Mouse (Mus musculus) right cerebral cortex, adult 18-20 months (tissue): ENCODE measurements around the gene Gpc4.

Source experiments
- DNase-seq: peaks from one replicate; pipeline ENCODE4 v3.0.0; 2022; ENCODE audit warnings: mixed read lengths

Gene Gpc4

DNA sequence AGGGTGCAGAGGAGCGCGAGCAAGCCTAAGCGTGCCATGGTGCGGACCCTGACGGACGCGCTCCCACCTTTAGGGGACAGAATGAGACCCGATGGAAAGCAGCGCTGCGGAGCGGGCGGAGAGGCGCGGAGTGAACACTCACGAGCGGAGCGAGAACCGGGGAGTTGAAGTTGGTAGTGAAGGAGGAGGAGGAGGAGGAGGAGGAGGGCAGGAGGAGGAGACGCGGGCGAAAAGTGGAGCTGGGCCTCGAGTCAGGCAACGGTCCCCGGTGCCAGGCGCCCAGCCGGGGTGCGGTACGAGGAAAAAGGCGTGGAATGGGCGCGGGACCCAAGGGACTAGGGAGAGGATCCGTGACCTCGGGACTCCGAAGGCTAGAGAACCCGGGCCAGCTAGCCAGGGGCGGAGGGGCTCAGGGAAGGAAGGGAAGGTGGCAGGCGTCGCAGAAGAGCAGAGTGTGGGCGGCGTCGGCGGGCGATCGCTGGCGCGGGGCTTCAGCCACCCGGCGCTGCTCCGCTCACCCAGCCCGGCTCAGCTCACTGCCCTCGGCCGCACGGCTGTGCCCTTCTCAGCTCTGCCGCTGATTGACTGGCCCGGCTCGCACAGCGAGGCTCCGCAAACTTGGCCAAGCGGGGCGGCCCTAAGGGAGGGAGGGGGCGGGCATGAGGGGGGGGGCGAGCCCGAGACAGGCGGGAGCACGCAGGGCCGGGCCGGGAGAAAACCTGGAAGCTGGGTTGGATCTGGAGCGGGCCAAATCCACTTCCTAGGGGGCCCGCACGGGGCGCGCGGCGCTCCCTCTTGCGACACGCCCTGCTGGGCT, at the start of gene Gpc4:
Gene Gpc4 (minus strand): TSS at position 515 of the 817 bp plus-strand sequence.
- peak; percentile 43 for DNase-seq

DNA sequence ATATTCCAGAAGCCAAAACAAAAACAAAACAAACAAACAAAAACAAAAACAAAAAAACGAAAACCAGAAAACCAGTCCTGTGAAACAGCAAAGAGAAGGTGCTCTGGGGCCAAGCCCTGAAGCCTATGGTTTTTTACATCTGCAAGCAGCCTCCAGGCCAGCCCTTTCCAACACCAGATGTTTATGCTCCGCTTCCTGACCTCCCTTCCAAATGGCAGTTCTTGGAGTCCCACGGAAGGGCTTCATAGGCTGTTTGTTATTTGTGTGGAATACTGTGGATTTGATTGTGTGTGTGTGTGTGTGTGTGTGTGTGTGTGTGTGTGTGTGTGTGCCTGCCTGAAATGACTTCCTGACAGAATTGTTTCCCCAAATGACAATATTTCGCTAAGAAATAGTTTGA, 47.8 kb upstream of the Gpc4 start:
- DNase-seq = no peak

DNA sequence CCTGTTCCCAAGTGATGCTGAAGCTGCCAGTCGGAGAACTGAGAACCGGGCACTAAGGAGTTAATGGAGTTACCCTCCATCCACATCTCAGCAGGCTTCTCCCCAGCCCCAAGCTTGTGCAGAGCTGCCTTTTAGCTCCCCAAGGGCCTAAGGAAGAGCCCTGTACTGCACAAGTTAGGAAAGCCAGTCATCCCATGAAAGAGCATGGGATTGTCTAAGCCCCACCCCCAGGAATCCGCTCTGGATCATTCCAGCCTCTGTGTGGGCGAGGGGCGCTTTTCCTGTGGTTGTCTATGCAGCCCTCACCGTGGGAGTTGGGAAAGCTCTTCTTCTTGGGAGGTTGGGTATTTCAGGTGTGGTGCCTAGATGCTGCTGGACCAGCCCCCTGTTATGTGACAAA, 34.8 kb upstream of the Gpc4 start:
- no peak for DNase-seq

DNA sequence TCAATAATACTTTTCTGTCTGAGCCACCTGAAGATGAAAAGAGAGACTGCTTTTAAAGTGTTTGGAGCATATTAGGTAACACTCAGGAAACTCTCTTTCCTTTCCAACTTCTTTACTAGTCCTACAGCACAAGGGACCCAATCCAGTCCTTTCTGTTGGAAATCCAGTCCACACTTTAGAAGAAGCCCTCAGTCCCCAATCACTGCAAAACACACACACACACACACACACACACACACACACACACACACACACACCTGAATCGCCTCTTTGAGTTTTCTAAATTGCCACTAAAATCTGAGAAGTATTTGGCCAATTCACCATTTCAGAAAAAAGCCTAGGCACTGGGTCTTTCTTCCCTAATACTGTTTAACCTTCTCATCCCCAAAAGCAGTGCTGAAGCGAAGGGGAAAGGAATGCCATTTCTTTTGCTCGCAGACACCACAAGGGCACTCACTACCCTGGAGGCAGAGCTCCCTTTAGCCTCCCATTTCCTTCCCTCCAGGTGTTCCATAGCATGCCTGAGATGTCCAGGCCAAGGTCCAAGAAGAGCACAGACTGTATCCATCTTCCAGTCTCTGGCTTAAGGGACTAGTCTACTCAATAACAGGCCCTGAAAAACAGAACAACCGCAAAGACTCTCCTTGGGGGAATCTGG, 28.4 kb upstream of the Gpc4 start:
- no peak for DNase-seq

DNA sequence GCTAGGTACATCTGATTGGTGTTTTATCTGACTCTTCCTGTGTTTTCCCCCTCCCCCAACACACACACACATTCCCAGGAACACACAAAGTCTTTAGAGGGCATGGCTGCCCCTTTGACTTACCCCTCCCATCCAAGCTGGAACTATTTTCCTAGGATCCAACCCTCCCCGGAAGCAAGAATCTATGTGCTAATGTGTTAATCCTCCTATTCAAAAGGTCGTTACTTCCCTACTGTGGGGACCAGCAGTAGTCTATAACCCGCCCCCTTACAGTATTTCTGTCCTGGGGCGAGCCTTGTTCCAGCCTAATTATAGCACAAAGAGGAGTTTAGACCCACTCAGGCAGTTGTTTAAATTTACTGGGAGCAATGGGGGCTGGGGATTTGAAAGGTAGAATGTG, 24.0 kb upstream of the Gpc4 start:
- DNase-seq = no peak

DNA sequence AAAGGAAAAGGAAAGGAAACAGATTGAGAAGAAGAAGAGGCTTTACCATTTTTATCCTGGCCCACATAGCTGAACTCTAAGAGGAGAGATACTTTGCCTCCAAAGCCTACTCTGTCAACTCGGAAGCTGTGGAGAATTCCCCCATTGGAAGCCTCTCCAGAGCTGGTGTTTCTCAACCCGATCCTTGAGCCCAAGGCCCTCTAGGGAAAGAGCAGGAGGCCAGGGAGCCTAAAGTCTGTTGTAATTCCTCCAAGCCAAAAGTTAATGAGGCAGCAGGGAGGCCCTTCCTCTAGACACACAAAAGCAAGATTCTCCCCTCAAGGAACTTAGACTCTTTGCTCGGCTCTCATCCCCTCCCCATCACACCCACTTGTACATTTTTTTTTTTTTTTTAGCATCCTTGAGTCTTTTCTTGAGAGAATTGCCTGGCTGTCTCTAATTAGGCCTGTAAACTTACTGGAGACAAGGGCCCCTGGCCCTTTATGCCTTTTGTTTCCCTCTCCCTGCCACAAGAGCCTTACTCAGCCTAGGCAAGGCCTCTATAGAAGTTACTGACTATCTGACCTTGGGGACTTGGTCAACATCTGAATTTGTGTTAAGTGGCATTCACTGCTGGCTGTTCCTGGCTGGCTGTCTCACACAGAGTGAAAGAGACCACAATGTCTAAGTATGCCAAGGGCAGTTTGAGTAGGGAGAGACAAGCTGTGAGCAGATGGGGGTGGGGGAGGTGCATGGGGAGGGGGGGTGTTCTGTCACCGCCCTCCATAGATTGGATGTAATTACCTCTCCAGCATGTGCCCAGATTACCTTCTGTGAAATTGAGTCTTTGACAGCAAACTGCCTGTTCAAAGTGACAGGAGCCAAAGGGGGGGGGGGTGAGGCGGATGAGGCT, 18.7 kb upstream of the Gpc4 start:
- DNase-seq = no peak

DNA sequence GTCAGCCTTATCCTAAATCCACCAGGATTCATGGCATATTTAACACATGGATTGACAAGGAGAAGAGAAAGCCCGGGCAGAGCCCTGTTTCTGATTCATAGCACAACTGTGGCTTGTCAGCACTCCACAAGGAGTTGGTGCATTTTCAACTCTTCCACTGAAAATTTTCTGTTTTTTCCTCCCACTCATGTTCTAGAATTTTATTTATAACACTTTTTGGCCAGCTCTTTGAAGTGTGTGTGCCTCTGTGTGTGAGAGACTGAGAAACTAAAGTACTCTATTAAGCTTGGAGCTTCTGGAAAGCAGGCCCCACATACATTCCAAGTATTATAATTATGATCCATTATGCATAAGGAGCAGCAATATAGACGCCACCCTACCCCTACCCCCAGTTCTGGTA, 16.3 kb upstream of the Gpc4 start:
- peak; percentile 42 for DNase-seq

DNA sequence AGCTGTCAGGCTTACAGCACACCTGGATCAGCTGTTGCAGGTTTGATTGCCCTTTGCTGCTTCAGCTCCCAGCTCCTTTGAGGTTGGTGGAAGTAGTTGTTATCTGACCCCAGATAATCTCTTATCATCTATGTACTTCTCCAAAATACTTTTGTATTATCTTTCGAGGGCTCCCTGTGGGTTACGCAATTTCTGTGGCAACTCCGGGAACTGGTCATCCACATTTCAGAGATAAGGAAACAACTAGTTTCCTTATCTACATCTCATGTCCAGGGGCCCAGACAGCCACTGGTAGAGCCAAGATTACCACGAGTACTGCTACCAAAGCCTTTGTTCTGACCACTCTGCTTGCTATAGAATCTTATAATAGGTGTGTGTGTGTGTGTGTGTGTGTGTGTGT, 12.0 kb upstream of the Gpc4 start:
- DNase-seq = no peak

DNA sequence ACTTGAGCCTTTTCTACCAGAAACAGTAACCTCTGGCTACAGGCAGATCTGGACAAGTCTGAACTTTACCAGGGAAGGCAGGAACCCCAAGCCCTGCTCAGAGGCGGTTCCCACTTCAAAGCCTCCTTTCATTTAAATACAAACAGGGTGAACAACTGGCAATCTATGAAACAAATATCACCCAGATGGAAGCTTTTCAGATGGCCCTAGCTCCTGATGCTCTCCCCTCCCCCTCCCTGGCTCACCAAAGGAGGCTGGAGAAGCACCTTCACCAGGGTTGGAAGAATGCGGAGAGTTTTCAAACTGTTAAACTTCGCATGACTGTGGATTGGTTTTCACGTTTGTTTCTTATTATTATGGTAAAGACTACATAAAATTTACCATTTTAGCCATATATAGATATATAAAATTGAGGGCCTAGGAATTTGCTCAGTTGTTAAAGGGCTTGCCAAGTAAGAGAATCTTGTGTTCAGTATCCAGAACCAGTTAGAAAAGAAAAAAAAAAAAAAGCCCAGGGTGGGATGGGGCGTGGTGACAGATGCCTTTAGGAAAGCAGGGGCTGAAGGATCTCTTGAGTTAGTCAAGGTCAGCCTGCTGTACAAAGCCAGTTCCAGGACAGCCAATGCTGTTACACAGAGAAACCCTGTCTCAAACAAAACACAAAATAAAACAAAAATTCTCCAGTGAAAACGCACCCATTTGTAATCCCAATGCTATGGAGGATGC, 2.6 kb upstream of the Gpc4 start:
- no peak for DNase-seq

DNA sequence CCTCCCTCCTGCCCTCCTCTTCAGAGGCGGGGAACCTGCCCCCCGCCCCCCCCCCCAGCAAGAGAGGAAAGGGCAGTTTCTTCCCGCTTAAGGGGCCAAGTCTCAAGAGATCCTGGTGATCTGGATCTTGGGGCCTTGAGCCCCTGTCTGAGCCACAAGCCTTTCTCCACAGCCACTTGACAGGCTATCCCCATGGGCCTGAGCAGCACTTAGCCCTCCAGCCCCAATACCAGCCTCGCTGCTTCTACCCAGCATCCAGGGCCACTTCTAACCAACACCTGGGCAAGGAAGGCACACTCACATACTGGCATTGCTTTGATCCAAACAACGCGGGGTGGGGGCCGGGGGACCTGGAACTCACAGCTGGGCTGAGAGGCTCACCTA, 495 bp upstream of the Gpc4 start:
- no peak for DNase-seq

DNA sequence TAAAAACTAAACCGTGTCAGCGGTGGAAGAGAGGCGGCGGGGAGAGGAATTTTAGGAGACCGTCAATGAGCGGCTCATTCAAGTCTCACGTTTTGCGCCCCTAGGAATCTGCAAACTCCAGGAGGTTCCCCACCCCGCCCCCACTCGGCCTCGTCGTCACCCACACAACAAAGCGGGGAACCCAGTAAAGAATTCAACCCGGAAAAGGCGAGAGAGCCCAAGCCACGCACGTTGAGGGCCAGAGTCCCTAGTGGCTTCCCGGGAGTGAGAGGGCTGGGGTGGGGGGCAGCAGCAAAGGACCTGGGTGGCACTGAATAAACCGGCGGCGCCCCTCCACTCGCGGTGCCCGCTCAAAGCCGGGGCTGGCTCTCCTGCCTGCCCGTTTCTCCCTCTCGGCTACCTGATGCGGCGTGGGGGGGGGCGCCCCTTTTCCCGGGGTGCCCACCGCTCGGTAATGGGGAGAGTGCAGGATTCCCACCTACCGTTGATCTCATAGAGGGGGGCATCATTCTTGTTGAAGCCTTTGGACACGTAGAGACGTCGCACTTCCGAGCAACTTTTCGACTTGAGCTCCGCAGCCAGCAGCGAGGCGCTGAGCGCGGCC, 816 bp downstream of the Gpc4 start:
- no peak for DNase-seq

DNA sequence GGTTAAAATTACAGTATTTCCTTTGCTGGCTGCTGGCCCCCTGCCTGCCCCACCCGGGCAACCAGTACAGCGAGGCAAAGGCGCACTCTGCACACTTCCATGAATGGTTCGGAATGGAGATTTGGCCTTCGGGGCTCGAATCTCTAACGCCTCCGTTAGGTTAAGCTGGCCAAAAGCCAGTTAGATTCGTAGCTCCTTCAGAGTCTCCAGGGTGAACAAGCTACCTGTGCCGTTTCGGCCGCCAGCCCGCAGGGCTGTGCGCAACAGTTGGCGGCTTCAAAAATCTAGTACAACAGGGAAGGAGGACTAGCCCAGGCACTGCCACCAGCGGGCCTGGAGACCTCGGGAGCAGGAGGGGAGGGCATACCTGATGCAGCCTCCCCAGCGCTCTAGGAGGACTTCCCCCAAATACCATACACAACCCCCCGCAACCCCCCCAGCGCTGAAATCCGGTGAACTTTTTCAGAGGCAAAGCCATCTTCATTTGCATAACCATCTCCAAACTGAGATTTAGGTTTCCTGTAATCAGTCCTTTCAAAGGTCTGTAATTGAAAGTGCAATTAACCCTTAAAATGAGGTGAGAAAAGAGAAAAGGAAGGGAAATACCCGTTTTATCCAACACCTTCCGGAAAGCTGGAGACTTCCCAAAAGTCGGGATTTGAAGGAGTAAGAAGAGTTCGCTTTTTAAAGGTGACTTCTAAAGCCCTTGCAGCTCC, 1.5 kb downstream of the Gpc4 start:
- DNase-seq = no peak

DNA sequence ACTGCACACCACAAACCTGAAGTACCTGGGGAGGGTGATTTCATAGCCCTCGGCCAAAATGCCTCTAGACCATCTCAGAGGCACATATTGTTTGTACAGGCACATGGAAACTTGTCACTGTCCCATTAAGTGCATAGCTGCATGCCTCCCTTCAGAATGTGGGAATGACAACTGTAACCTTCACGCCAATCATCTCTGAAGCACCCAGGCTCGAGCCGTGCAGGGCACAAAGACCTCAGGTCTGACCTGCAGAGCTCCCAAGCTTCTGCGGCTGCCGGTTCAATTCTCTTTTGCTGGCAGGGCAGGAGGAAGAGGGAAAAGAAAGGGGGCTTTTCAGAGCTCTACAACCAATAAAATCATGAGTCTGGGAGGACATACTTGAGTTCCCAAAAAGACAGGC, 2.3 kb downstream of the Gpc4 start:
- no peak for DNase-seq

DNA sequence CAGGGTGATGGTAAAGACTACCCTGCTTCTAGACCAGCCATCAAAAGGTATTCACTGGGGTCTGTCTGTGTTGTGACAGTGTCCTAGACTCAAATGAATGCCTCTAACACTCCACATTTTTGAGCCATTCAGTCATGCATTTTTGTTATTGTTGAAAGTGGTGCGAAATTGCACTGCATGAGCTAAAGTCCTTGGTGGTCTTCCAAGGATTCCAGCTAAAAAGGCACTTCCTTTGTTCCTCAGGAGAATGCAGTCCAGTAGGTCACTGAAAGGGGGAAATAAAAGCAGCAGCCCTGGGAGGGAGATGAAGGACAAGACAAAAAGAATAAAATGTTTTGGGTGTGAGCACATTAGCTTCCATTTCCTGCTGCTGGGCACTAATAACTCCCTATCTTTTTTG, 2.8 kb downstream of the Gpc4 start:
- no peak for DNase-seq

DNA sequence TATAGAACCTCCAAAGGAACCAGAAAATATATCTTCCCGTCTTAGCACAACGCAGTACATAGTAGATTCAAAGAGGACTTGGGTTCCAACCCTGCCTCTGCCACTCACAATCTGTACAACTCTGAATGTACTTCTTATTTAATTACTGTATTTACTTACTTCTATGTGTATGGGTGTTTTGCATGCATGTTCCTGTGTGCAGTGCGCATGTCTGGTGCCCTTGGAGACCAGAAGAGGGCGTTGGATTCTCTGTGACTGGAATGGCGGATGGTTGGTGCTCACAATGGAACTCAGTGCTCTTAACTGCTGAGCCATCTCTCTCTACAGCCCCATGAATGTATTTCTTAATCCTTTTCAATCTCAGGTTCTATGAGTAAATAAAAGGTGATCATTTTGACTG, 5.4 kb downstream of the Gpc4 start:
- no peak for DNase-seq

DNA sequence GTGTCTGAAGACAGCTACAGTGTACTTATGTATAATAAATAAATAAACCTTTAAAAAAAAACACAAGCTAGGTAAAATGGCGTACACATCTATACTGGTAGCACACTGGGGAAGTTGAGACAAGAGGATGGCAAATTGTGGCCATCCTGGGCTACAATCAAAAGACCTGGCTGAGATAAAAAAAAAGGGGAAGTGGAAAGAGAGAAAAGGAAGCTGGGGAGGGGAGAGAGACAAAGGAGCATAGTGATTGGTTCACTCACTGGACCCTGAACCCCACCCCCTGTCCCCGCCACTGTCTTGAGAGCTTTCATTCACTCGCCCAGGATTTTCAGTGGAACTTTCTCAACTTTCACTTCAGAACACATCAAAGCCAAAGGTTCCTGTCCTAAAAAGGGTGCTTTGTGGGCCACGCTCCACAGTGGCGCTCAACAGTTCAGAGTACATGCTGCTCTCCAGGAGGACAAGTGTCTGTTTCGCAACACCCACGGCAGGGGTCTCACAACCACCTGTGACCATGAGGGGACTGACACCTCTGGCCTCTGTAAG, 9.6 kb downstream of the Gpc4 start:
- DNase-seq = no peak

DNA sequence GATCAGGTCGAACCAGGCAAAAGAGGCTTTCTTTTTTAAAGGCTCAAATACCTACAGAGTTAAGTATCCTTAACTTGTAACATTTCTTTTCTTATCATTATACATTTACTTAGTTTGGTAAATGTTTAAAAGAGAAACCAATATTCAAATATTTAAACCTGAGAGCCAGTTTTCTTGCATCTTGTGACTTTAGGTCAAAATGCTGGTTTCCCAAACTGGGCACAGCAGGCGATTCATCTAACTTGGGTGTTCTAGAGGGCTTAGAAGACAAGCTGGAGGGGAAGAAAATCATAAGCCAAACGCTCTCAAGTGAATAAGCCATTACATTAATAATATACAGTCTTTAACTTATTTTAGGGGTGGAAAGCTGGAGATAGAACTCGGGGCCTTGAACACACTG, 10.2 kb downstream of the Gpc4 start:
- no peak for DNase-seq

DNA sequence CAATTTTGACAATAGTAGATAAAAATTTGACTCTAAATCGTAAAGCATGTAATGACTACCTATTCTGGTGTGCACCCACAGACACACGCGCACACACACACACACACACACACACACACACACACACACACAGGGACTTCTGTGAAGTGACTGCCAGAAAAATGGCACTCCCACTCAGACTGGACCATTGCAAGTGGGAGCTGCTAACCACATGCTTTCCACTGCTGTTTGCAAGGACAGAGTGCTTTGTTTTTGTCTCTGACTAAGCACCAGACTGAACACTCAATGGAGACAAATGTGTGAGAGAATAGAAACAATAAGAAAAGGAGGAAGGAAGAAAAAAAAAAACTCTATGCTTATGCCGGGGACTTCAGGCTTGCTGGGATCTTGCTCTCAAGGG, 11.6 kb downstream of the Gpc4 start:
- DNase-seq = peak; percentile 48

DNA sequence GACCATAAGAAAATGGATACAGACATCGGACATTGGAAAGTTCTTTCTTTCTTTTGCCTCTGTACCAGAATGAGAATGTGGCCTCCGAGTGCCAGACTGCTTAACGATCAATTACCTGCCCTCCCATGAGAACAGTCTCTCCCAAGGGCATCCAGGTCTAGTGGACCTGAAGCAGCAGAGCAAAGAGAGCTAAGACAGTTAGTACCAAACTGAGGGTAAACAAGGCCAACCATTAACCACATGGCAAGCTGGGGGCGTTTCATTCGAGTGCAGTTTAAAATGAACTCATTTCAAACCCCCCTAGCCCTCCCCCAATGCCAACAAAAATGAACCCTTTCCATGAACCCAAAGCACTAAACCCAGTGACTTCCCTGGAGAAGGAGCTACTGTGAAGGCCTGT, 12.1 kb downstream of the Gpc4 start:
- DNase-seq = no peak

DNA sequence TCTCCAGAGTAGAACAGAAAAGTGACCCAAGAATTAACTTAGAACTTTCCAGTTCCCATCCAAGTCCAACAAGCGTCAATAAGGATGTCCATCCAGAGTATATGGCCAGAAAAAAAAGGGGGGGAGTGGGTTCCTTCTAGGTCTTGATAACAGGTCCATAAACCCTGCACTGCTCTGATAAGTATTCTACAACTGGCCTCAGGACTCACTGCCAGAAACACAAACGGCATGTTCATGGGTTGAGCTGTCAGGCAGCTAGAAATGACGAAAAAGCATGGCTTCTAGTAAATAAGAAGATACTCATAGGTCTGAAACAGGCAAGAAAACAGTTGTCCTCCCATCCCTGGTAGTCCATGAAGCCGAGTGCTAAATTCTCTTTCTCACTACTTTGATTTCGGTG, 13.5 kb downstream of the Gpc4 start:
- no peak for DNase-seq

DNA sequence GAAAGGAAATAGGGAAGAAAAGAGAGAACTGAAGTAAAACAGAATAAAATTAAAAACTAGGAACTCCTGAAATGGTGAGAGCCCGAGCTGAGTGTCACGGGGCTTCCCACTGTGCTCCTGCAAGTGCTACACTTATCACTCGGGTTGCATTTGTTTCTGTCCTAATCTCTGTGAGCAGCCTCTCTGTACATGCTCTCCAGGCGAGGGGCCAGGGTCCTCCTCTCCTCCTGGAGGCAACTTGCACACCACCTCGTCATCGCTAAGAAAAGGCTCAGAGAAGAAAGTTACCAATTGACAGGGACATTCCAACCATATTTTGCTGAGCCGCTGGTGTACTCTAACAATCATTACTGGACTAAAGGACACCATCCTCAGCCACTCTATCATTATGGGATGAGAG, 14.0 kb downstream of the Gpc4 start:
- DNase-seq = no peak

DNA sequence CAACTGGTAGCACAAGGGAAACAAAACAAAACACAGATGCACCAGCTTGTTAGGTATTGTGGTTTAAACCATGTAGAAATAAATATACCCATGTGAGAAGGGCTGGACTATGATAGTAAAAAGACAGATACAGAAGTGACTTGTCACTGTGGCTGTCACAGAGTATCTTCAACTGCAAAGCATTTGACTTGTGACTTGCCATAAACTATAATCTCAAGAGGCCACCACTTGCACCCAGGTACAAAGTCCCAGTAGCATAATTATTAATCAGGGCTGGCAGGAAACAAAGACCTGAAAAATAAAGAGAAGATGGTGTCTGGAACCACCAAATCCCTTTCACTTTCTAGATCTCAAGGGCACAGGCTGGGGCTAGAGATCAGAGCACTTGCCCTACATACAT, 19.5 kb downstream of the Gpc4 start:
- DNase-seq = no peak
